Mouse (Mus musculus) embryonic facial prominence, embryonic 11.5 days (tissue): ENCODE measurements around the gene Tmod1. TPM values are rescaled to one million over a fixed set of nuclear protein-coding genes. Genes with fewer than 3 reads are reported as not detected.

ENCODE experiments used
- ATAC-seq: fragments of 200-750 bp; cut with Nextera tagmentation; replicated peaks from 2 replicates; pipeline ENCODE4 v1.8.0; 2017; ENCODE audit warnings: low read depth; ENCODE audit not compliant: insufficient number of reproducible peaks, low FRiP score, low TSS enrichment
- DNase-seq: peaks from one replicate; pipeline ENCODE4 v3.0.0-alpha.2; 2015; ENCODE audit warnings: low spot score
- H3K27ac ChIP-seq: fragments of 300-500 bp; sonication (generic); replicated peaks from 2 replicates; pipeline ENCODE4 v1.5.1; 2014; ENCODE audit warnings: mild to moderate bottlenecking, low read depth, low read length, control low read depth
- H3K27me3 ChIP-seq: fragments of 300-500 bp; sonication (generic); 2 replicates; pipeline ENCODE4 v1.6.1; 2014; ENCODE audit warnings: mild to moderate bottlenecking, low read length, moderate library complexity, mixed read lengths; ENCODE audit not compliant: control insufficient read depth, insufficient read depth
- H3K36me3 ChIP-seq: fragments of 300-500 bp; sonication (generic); replicated peaks from 2 replicates; pipeline ENCODE4 v1.6.1; 2014; ENCODE audit warnings: low read depth, mild to moderate bottlenecking, low read length, moderate library complexity, mixed read lengths; ENCODE audit not compliant: control insufficient read depth, insufficient read depth
- H3K4me1 ChIP-seq: fragments of 300-500 bp; sonication (generic); 2 replicates; pipeline ENCODE4 v1.6.1; 2014; ENCODE audit warnings: low read length, mixed read lengths; ENCODE audit not compliant: control insufficient read depth, insufficient read depth
- H3K4me2 ChIP-seq: fragments of 300-500 bp; sonication (generic); 2 replicates; pipeline ENCODE4 v1.6.1; 2014; ENCODE audit warnings: low read depth, mild to moderate bottlenecking, control low read depth, low read length, moderate library complexity
- H3K4me3 ChIP-seq: fragments of 300-500 bp; sonication (generic); 2 replicates; pipeline ENCODE4 v1.5.1; 2014; ENCODE audit warnings: low read depth, low read length, control low read depth
- H3K9ac ChIP-seq: fragments of 300-500 bp; sonication (generic); replicated peaks from 2 replicates; pipeline ENCODE4 v1.6.1; 2014; ENCODE audit warnings: mild to moderate bottlenecking, control low read depth, low read length
- H3K9me3 ChIP-seq: fragments of 300-500 bp; sonication (generic); replicated peaks from 2 replicates; pipeline ENCODE4 v1.6.1; 2016; ENCODE audit warnings: mild to moderate bottlenecking, low read length, inconsistent platforms, mixed read lengths; ENCODE audit not compliant: control insufficient read depth
- WGBS: fragments of 180-500 bp; shearing (Covaris S2); extraction: QIAGEN DNeasy Blood & Tissue Kit; methylation state at CpG from one replicate; pipeline ENCODE4 v1.1.7; 2014; 5-methylcytosine and 5-hydroxymethylcytosine counted together
- polyA plus RNA-seq: library from polyadenylated mRNA; unstranded; fragments of >200 nt; fragmentation: Nextera tagmentation; extraction: Ambion mirVana; gene quantifications from 2 replicates; pipeline ENCODE4 v1.2.1, GENCODE M21; 2014

Gene Tmod1
- polyA plus RNA-seq, 1 experiment from 2014 or later = 4.8 TPM

- Histone ChIP-seq H3K9me3 (no peaks in the 10 kb centered on the region), H3K27me3 (no peaks in the 10 kb centered on the region), H3K27ac (no peak overlapping the region), H3K4me1 (no peaks in the 10 kb centered on the region), H3K9ac (no peak overlapping the region), H3K36me3 (no peaks in the 10 kb centered on the region), H3K4me2 (no peak overlapping the region), H3K4me3 (no peak overlapping the region)
- 47% methylated on average over 7 of the region's 7 CpGs for WGBS
- no peak for ATAC-seq
- DNase-seq = peak; percentile 57
Observed at GRCm38 (mm10) chr4:46025893-46026292, 12.8 kb upstream of the Tmod1 start.

- Histone ChIP-seq H3K4me3 (no peak overlapping the region), H3K27ac (no peak overlapping the region), H3K27me3 (no peaks in the 10 kb centered on the region), H3K9me3 (no peaks in the 10 kb centered on the region), H3K4me1 (no peaks in the 10 kb centered on the region), H3K9ac (no peak overlapping the region), H3K4me2 (no peak overlapping the region), H3K36me3 (no peaks in the 10 kb centered on the region)
- 83% methylated on average over 6 of the region's 6 CpGs for WGBS
- no peak for ATAC-seq
- DNase-seq = no peak
Observed at GRCm38 (mm10) chr4:46028224-46028623, 10.5 kb upstream of the Tmod1 start.

GRCm38 (mm10) chr4:46028781-46029180, 10.0 kb upstream of the Tmod1 start:
- Histone ChIP-seq H3K4me3 (no peak overlapping the region), H3K27ac (no peak overlapping the region), H3K4me1 (no peaks in the 10 kb centered on the region), H3K9me3 (no peaks in the 10 kb centered on the region), H3K4me2 (no peak overlapping the region), H3K27me3 (no peaks in the 10 kb centered on the region), H3K9ac (no peak overlapping the region), H3K36me3 (no peaks in the 10 kb centered on the region)
- DNase-seq (no peak), ATAC-seq (no peak)
- WGBS = 89% methylated on average over 4 of the region's 4 CpGs

- H3K9ac ChIP-seq = no peak overlapping the region
- DNase-seq = peak; percentile 67
- no peaks in the 10 kb centered on the region for H3K9me3 ChIP-seq
- H3K4me3 ChIP-seq = no peak overlapping the region
- no peaks in the 10 kb centered on the region for H3K4me1 ChIP-seq
- ATAC-seq = no peak
- no peaks in the 10 kb centered on the region for H3K27me3 ChIP-seq
- no peak overlapping the region for H3K4me2 ChIP-seq
- 38% methylated on average over 9 of the region's 9 CpGs for WGBS
- no peaks in the 10 kb centered on the region for H3K36me3 ChIP-seq
- no peak overlapping the region for H3K27ac ChIP-seq
Observed at GRCm38 (mm10) chr4:46029552-46029951, 9.2 kb upstream of the Tmod1 start.

GRCm38 (mm10) chr4:46032448-46032847, 6.3 kb upstream of the Tmod1 start:
- no peak overlapping the region for H3K27ac ChIP-seq
- no peak overlapping the region for H3K4me2 ChIP-seq

GRCm38 (mm10) chr4:46033197-46033596, 5.5 kb upstream of the Tmod1 start:
- peaks cover 2% of the 10 kb centered on the region; the same call in 1 of the 2 replicates for H3K27me3 ChIP-seq
- H3K36me3 ChIP-seq = no peaks in the 10 kb centered on the region
- 86% methylated on average over 2 of the region's 2 CpGs for WGBS
- ATAC-seq (no peak), DNase-seq (no peak)
- no peak overlapping the region for H3K27ac ChIP-seq
- H3K9me3 ChIP-seq = no peaks in the 10 kb centered on the region
- no peaks in the 10 kb centered on the region for H3K4me1 ChIP-seq
- no peak overlapping the region for H3K4me3 ChIP-seq
- H3K9ac ChIP-seq = no peak overlapping the region
- H3K4me2 ChIP-seq = no peak overlapping the region

More at GRCm38 (mm10) chr4:46032448-46032847, 6.3 kb upstream of the Tmod1 start:
- no peak overlapping the region for H3K9ac ChIP-seq
- no peak overlapping the region for H3K4me3 ChIP-seq
- H3K9me3 ChIP-seq = no peaks in the 10 kb centered on the region
- no peaks in the 10 kb centered on the region for H3K27me3 ChIP-seq
- ATAC-seq (no peak), DNase-seq (no peak)
- H3K4me1 ChIP-seq = no peaks in the 10 kb centered on the region
- WGBS = 57% methylated on average over 9 of the region's 9 CpGs
- H3K36me3 ChIP-seq = no peaks in the 10 kb centered on the region

GRCm38 (mm10) chr4:46038591-46038891, 194 bp upstream of the Tmod1 start:
- ATAC-seq = no peak
- H3K4me2 ChIP-seq = peak overlapping the region; percentile 99
- H3K27me3 ChIP-seq = peaks cover 32% of the 10 kb centered on the region
- H3K27ac ChIP-seq = no peak overlapping the region
- H3K4me1 ChIP-seq = peaks cover 4% of the 10 kb centered on the region; the same call in 1 of the 2 replicates
- no peaks in the 10 kb centered on the region for H3K36me3 ChIP-seq
- H3K9me3 ChIP-seq = no peaks in the 10 kb centered on the region
- 9% methylated on average over 12 of the region's 12 CpGs for WGBS
- no peak overlapping the region for H3K9ac ChIP-seq
- peak overlapping the region; percentile 57 for H3K4me3 ChIP-seq
- no peak for DNase-seq

- peak overlapping the region; percentile 57 for H3K4me3 ChIP-seq
- H3K27ac ChIP-seq = no peak overlapping the region
- peak overlapping the region; percentile 99 for H3K4me2 ChIP-seq
- no peak for ATAC-seq
- peaks cover 32% of the 10 kb centered on the region for H3K27me3 ChIP-seq
- no peaks in the 10 kb centered on the region for H3K9me3 ChIP-seq
- WGBS = 11% methylated on average over 6 of the region's 6 CpGs
- peaks cover 4% of the 10 kb centered on the region; the same call in 1 of the 2 replicates for H3K4me1 ChIP-seq
- H3K36me3 ChIP-seq = no peaks in the 10 kb centered on the region
- no peak overlapping the region for H3K9ac ChIP-seq
- DNase-seq = no peak
Observed at GRCm38 (mm10) chr4:46039899-46040298, 1.2 kb downstream of the Tmod1 start.
